19 mouse cellular contexts compared by ENCODE assay signal in genomic region chr3:137191009-137191408, GRCm38 (mm10).
"Had no signal": no experiment of that assay in that cellular context is flagged by ENCODE, and none has a peak within 500 bp of the region (broad histone marks: within the 10 kb centered on the region; RNA-seq: fewer than 3 reads in every experiment).

No protein-coding gene starts in this region.

- H3K27me3 ChIP-seq: midbrain, embryonic 12.5 days; neural tube, embryonic 13.5 days; neural tube, embryonic 15.5 days had no signal

- H3K36me3 ChIP-seq: midbrain, embryonic 10.5 days; midbrain, embryonic 12.5 days; neural tube, embryonic 13.5 days; neural tube, embryonic 15.5 days had no signal

- H3K4me1 ChIP-seq: midbrain, embryonic 12.5 days; neural tube, embryonic 13.5 days; neural tube, embryonic 15.5 days had no signal

- H3K27ac ChIP-seq: midbrain, embryonic 10.5 days; midbrain, embryonic 12.5 days; neural tube, embryonic 13.5 days; neural tube, embryonic 15.5 days had no signal

- H3K4me3 ChIP-seq: midbrain, embryonic 10.5 days; midbrain, embryonic 12.5 days; myocyte; neural tube, embryonic 13.5 days; neural tube, embryonic 15.5 days had no signal

- DNase-seq: lung, adult 18-20 months; lung, embryonic 14.5 days; lung, postnatal 10 days; lung, postnatal 4 days; midbrain, embryonic 14.5 days; retina, postnatal 1 day; right cerebral cortex, adult 18-20 months; right cerebral cortex, postnatal 25 days; right cerebral cortex, postnatal 4 days; spleen, adult 18-20 months; thymus, adult 18-20 months; thymus, postnatal 14 days; thymus, postnatal 36 days had no signal

- H3K9me3 ChIP-seq: midbrain, embryonic 10.5 days; midbrain, embryonic 12.5 days; neural tube, embryonic 13.5 days; neural tube, embryonic 15.5 days had no signal

- ATAC-seq: midbrain, embryonic 16.5 days had no signal
